Mouse (Mus musculus) T-helper 17 cell (primary cell): ENCODE data around the gene Rcn1.

Experiments
- in situ Hi-C, 2 experiments: fragments of 300-600 bp; cut with MboI, MseI; formaldehyde crosslinking; loops; 1 replicate in 1 of 2; 2 replicates in 1 of 2; pipeline ENCODE4 v1.15.1; 2025; ENCODE audit warnings: high pct_unique_total_duplicates in 2 of 2

The Rcn1 gene

DNA sequence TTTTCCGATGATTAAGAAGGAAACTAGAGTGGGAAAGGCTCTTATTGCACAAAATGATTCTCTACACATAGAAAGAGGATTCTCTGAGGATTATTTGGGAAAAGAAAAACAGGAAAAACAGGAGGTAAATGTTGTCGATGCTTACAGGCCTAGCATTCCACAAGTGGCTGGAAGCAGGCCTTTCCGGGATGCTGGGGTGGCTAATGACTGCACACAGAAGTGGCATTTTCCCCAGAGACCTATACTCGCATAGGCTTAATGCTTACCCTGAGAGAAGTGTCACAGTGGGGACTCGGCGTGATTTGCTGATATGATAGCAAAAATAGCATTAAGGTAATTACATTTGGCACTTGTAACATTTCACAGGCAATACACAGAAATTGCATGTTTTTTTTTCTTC is 50.2 kb downstream of the Rcn1 start:
- in situ Hi-C loops: loop anchor here in 1 of 2 experiments (25.0 kb wide), 2 partner anchors 738 to 838 kb away; no protein-coding TSS in a partner anchor

DNA sequence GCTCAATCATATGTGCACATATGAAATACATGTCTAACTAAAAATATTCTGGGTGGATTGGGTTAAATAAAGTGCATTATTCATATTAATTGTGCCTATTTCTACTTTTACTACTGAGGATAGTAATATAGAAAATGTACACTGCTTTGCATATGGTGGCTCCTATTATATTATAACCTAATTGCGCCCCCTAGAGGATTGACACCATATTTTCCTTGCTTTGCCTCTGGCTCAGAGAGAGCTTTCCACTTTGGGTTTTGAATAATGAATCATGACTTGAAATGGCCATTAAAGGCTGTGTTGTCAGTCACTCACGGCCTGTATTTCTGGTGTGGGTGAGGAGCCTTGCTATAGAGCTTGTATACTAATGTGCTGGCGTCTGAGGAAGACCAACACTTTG is 59.1 kb downstream of the Rcn1 start:
- in situ Hi-C loops: loop anchor here (5.0 to 25.0 kb wide), 4 partner anchors 87 to 847 kb away; no protein-coding TSS in a partner anchor

DNA sequence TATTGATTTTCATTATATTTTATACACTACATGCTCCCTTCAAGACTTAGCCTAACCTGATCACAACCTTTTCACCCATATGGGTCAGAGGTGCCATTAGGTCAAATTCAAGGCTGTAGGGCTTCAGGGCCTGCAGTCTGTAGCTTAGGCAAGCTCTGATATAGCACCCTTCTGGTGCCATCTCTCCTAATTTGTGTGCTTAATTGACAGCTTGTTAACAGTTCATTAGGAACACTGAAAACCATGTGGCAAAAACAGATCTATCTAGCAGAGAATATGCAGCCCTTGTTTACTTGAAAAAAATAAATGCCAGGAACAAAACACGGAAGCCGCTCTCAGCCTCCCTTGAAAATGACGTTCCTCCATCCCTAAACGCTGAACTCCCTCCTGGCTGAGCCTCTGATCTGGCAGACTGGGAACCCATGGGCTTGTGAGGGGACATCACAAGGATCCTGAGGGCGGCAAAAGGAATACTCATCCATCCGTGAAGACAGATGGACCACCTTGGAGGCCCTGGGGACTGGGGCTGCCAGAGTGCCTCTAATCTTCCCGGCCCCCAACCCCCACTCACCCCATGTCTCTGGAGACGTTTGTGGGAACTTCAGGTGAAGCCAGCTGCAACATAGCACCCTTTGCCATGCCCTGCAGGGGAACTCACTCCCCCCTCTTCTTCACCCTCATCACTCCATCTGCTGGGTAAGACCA is 61.8 kb downstream of the Rcn1 start:
- in situ Hi-C loops: loop anchor here (5.0 to 25.0 kb wide), 4 partner anchors 90 to 850 kb away; no protein-coding TSS in a partner anchor

DNA sequence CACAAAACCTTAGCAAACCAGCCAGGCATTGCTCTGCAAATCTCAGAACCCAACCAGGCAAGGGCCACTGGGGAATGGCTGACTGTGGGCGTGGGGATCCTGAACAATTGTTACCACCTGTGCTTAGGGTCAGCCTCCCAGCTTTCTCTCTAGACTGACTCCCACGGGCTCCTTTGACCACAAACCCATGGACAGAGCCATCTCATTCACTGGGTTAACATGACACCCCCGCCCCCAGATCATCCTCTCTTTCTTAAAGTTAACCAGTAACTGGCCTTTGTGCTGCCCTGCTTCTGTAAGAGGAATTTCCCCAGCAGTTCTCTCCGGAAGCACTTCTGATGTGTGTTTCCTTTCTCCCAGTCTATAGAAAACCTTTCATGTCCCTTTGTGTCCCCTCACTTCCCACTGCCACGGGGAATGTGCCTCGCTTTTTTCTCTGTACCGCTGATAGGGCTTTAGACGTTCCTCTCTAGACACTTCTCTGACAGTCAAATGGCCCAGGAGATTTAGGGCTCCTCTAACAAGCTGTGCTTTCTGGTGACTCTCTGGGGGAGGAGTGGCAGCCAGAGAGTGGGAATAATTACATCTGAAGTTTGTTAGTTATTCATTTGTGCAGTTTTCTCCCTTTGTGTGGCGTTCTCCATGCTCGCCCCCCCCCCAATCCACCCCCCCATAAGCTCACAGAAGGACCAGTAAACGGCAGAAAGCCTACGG is 62.6 kb downstream of the Rcn1 start:
- in situ Hi-C loops: loop anchor here (5.0 to 25.0 kb wide), 4 partner anchors 91 to 851 kb away; no protein-coding TSS in a partner anchor
